Mouse (Mus musculus) left cerebral cortex, postnatal 36 days (tissue): ENCODE measurements around the gene Prdm11. TPM values are rescaled to one million over a fixed set of nuclear protein-coding genes. Genes with fewer than 3 reads are reported as not detected.

Source experiments
- DNase-seq, 2 experiments: peaks; one replicate each; pipeline ENCODE4 v3.0.0; 2021 to 2022; ENCODE audit warnings: low spot score in 2 of 2, mixed read lengths in 1 of 2
- intact Hi-C: fragments of 180-260 bp; cut with DNase I; formaldehyde crosslinking; loops from one replicate; pipeline ENCODE4 v1.15.1; 2025
- total RNA-seq, 2 experiments: library from RNA; stranded (reverse); gene quantifications; 2 replicates each; pipeline ENCODE4 v1.2.3; 2021

Gene Prdm11
- 10 to 100 TPM; 21.0 to 25.1 TPM for total RNA-seq

DNA sequence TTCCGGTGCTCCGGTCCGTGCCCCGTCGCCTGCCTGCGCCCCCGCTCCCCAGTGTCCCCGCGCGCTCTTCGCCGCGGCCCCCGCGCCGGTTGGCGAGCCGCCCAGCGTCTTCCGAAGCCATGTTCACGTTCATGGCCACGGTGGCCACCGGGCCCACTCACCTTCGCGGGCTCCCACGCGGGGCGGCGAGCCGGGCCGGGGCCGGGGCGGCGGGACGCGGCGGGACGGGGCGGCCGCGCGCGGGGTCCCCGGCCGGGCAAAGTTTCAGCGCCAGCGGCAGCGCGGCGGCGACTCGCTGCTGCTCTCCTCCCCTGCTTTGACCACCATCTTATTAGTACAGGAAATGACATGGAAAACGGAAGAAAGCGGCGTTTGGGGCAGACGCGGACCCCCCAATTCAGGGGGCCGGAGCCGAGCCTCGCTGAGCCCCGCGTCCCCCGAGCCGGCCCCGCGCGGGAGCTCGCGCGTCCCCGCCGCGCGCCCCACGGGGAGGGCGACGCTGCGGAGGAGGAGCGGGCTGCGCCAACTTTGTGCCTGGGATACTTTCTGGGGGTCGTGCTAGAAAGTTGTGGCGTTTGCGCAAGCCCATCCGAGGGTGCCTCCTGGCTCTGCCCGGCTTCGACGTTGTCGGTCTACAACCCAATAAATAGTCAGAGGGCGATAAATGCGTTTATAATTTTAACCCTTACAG, at the start of gene Prdm11:
Prdm11 (minus strand) TSS at position 350 of the 691 bp plus-strand sequence.
- peak in 1 of 2 experiments; percentile 39 for DNase-seq
- intact Hi-C loops = loop anchor here (5.0 kb wide), 2 partner anchors 69 to 134 kb away; no protein-coding TSS in a partner anchor

DNA sequence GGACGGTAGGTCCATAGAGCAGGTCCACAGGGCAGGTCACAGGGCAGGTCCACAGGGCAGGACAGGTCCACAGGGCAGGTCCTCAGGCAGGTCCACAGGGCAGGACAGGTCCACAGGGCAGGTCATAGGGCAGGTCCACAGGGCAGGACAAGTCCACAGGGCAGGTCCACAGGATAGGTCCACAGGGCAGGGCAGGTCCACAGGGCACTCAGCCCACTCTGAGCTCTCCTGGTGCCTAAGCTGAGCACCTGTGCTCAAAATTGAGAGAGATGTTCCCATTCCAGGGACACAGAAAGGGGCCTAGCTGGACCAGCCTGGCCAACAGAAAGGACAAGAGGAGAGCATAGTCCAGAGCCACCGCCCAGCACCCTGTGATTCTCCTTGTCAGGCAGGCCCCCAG, 46.4 kb upstream of the Prdm11 start:
- intact Hi-C loops = no loop called here
- DNase-seq = no peak

DNA sequence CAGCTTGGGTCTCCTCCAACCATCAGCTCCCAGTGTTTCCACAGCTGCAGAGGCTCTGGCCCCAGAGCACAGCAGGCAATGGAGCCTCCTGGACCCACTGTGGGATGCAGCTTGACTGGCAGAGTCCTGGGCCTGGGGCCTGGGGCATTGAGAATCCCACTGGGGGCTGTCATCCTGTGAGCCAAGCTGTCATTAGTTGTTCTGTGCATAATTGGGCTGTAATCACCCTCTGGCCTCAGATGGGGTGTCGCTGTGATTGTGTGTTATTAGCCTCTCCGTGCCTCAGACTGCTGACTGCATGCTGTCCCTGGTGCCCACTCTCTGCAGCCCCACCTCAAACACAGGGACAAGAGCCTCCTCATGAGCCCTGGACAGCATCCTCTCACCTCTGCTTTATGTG, 45.7 kb upstream of the Prdm11 start:
- DNase-seq = no peak
- intact Hi-C loops = no loop called here

DNA sequence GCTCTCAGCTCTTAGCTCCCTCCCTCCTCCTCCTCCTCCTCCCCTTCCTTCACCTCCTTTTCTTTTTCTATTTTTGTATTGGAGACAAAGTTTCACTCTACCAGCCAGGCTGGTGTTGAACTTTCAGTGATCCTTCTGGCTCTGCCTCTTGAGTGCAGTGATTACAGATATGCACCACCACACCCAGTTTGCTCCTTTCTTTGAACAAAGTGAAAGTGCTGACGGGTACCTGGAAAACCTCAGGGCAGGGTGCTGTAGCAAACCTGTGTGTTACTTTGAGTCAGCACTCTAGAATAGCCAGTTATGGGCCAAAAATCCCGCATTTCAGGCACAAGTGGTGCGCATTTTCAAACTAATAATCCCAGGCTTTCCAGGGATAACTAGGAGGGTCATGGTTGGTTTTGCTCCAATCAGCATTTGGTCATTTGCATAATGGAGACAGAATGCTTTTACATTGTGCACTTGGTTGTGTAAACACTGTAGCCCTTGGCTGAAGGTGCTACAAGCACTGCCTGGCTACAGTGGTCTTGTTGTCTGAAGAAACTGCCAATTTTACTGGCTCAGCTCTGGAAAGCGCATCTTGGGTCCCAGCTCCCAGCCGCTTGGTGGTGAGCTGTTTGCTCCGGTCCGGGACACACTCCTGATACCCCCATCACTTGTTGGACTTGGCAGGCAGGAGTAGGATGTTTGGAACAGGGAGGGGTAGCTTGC, 43.6 kb upstream of the Prdm11 start:
- DNase-seq = no peak
- intact Hi-C loops = loop anchor here (5.0 kb wide), 1 partner anchor 78 kb away; no protein-coding TSS in a partner anchor

DNA sequence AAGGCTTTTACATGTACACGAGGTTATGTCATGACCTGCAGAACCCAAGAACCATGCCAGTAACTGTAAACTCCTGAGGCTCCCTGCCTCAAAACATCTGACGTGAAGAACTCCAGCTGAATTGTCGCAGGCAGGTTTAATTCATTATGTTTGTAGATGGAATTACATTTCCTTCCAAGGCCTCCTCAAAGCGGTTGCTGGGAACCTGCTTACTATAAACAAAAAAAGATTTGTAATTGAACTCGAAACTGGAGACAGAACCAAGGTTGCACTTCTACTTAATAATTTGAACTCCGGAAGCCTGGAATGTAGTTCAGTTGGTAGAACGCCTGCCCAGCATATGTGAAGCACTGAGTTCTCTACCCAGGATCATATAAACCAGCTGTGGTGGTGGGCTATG, 42.0 kb upstream of the Prdm11 start:
- intact Hi-C loops = loop anchor here (5.0 kb wide), 1 partner anchor 79 kb away; no protein-coding TSS in a partner anchor
- DNase-seq = no peak

DNA sequence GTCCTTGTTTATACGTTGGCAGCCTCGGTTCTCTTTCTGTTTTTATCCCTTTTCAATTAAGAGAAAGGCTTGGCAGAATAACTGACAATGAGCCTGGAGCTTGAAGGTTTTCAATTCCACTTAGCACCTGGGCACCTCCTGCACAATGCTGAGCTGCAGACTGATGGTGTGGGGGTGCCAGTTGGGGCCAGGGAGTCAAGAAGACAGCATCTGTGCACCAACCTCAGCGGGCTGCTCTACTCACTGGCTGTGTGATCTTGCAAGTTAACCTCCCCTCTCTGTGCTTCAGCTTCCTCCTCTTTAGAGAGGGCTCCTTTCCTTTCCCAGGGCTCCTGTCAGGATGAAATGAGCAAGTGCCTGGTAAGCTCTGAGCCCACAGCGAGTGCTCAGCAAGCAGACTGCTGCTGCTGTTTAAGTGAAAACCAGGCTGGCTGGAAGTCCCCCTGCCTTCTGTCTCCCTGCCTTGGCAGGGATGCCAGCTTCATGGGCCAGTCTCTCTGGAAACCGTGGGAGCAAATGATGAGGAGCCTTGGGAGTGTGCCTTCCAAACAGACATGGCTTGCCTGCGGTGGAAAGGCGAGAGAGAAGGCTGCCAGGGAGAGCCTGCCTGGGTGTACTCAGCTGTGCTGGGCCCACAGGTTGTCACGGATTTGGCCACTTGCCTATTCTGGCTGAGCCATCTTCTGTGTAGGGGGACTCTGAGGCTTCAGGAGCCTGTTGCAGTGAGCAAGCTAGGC, 39.5 kb upstream of the Prdm11 start:
- intact Hi-C loops = loop anchor here (5.0 kb wide), 1 partner anchor 82 kb away; no protein-coding TSS in a partner anchor
- peak; percentile 89 to 90 for DNase-seq

DNA sequence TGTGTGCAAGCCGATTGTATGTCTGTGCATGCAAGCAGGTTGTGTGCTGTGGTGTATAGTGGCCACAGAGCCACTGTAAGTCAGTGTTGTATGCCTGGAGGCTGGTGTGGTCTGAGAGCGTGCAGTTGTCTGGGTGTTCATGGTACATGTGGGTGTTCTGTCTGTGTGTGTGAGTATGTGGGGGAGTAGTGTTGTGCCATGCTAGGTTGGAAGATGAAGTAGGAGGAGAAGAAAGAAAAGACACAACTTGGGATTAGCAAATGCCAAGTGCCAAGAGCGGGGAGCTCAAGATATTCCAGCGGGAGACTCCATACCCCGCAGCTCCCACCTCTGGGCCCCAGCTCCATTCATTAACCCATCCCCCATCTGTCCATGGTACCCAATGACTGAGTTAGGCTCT, 38.5 kb upstream of the Prdm11 start:
- DNase-seq = peak; percentile 42 to 50
- intact Hi-C loops = no loop called here

DNA sequence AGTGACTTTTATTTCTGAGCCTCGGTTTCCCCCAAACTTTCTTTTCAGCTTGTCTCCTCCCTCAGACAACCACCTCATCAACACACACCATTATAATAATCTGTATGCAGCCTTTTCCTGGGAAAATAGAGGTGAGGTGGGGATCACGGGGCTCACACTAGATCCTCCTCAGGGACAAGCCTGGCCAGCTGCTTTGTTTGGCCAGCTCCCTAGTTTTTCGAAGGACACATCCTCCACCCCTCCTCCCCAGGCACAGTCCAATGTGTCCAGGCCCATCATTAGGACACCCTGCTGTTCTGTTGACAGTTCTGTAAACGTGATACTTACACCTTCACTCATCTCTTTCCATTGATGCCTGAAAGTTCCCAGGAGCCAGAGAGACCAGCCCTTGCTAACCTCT, 37.4 kb upstream of the Prdm11 start:
- DNase-seq = no peak
- intact Hi-C loops = no loop called here

DNA sequence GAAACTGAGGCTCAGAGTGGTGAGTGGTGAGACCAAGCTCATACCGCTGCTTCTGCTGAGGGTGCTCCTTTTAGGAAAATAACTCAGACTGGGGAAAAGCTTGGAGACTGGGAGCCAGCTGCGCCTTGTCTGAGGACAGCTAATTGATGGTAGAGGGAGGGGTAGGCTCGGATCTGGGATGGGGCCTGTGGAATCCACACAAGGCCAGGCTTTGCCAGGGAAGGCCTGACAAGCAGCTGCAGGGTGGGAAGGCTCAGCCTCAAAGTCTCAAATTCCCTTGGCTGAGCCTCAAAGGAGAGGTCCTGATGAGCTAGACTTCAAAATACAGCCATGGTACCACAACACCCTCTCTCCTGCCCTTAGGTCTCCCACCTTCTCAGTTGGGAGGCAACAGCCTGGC, 36.9 kb upstream of the Prdm11 start:
- DNase-seq = no peak
- intact Hi-C loops = no loop called here

DNA sequence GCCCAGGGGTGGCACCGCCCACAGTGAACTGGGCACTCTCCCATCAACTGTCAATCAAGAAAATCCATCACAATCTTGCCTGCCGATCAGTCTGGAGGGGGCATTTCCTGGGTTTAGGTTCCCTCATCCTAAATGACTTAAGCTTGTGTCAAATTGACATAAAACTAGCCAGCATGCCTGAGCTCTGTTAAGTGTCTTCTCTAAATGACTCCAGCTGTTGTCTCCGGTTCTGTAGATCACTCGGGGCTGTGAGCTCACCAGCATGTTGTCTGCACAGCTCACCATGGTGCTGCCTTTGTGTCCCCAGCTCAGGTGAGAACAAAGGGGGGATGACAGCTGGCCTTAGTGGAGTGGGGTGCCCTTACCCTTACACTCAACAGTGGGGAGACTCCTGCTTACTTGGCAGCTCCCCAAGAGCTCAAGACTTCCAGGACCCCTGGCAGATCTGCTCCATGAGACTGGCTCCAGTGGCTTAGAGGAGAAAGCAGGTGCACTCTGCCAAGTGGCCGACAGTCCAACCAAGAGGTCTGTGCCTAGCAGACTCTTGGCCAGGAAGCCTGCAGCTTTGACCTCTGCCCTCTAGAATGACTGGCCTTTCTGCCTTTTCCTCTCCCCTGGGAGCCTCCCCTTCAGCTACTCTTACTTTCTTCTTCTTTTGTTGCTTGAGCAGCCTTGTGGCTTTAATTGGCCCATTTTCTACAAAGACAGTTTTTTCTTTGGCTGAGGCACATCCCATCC, 35.1 kb upstream of the Prdm11 start:
- no peak for DNase-seq
- intact Hi-C loops = no loop called here

DNA sequence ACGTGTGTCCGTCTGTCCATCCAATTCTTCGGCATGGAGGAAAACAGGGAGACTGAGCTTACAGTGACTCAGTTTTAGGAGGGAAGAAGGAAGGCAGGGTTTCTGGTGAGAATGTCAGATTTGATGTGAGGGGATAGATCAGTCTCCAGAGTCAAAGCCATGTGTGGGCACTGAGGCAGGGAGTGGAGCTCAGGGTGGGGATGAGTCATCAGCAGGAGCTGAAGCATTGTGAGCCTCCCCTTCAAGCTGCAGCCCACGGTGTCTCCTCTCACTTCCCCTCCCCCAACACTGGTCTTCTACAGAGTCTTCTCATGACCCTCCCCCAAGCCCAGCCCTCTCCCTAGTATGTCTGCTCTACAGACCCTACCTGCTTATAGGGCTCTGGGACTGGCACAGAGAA, 33.4 kb upstream of the Prdm11 start:
- peak in 1 of 2 experiments; percentile 22 for DNase-seq
- intact Hi-C loops = no loop called here

DNA sequence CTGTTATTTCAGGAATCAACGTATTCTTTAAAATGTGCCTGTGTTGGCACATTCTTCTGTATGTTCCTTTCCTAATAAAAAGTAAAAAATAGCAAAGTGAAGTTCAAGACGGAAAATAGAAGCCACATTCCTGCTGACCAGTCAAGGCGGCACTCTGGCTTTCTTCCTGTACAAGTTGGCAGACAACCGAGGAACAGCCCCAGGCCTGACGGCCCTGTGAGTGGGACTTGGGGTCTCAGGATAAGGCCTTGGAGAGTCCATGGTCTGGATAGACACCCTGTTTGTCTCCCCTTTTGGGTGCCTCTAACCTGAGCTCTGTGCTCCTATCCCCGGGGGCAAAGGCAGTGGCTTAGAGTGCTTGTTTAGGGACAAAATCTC, 30.6 kb upstream of the Prdm11 start:
- DNase-seq = no peak
- intact Hi-C loops = no loop called here

DNA sequence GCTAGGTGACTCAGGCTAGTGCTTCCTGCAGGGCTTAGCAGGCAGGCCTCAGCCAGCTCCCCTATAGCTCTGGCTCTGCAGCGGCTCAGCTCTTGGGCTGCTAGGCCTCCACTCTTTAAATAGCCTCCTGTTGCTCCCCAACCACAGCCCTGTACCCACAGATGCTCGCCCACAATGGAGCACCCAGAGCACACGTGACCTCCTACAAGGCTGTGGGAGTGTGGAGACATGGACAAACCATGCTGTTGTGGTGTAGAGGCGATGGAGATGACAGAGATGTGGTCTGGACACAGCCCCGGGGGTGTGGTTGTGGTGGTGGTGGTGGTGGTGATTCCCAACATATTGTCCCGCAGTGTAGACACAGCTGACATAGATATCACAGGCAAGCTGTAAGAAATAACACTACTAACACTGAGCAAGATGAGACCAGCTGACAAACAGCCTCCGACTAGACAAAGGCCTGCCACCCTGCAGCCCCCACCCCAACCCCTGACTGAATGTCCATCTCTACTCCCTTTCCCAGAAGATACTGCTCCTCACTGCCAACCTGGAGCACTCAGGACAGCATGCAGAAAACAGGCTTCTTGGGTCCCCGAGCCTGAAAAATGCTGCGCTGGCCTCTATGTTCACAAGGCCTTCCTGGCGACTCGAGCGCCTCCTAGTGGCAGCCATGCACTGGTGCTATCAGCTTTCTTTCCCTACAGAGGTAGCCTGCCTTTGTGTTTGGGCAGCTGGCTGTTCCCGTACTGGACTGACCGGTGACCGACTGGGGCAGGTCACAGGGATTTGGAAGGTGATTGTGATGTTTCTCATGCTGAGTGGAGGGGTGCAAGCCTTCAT, 30.0 kb upstream of the Prdm11 start:
- intact Hi-C loops = no loop called here
- DNase-seq = peak; percentile 48 to 58

DNA sequence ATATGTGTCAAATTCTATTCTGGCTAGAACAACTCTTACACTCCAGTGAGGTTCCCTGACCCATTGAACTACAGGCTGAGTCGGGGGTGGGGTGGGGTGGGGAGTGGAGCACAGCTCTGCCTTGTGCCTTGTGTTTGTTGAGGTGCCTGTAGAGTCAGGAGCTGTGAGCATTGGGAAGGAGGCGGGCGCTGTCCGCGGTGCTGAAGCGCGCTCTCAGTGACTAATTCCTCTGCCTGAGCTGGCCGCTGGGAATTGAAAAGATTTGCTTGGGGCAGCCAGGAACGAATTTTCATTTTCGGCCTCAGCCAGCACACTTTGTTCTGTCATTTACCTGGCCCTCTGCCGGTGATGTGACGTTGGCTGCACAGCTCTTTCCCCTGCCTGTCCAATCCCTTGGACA, 25.7 kb upstream of the Prdm11 start:
- intact Hi-C loops = no loop called here
- peak; percentile 38 to 45 for DNase-seq

DNA sequence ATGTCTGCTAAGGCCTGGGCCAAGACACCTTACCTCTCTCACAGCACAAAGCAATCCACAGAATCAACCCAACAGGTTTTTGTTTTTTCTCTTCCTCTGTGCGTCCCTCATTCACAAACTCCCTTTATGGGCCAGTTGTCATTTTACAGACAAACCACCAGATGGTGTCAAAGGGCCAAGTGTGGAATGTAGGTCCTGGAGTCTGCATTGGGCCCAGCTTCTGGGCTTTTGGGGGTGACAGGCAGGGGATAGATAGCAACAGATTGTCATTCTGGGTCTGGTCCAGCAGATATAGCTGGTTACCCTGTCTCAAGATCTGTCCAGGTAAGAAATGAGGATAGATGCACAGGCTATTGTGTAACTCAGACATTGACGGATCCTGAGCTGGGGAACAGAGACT, 23.0 kb upstream of the Prdm11 start:
- DNase-seq = no peak
- intact Hi-C loops = loop anchor here (1.0 to 5.0 kb wide), 3 partner anchors 120 to 348 kb away; no protein-coding TSS in a partner anchor

DNA sequence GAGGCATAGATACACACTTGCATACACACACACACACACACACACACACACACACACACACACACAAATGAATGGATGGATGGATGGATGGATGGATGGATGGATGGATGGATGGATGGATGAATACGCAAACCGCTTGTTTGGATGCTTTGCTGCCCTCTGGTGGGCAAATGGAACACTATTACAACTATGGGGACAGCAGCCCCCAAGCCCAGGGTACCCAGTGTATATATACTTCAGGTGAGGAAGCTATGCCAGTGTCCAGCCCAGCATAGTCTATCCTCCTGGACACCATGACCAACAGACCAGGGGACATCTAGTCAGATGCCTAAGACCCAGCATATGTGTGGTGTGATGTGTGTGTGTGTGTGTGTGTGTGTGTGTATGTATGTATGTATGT, 17.4 kb upstream of the Prdm11 start:
- peak; percentile 26 to 43 for DNase-seq
- intact Hi-C loops = loop anchor here (2.0 kb wide), 1 partner anchor 159 kb away; no protein-coding TSS in a partner anchor

DNA sequence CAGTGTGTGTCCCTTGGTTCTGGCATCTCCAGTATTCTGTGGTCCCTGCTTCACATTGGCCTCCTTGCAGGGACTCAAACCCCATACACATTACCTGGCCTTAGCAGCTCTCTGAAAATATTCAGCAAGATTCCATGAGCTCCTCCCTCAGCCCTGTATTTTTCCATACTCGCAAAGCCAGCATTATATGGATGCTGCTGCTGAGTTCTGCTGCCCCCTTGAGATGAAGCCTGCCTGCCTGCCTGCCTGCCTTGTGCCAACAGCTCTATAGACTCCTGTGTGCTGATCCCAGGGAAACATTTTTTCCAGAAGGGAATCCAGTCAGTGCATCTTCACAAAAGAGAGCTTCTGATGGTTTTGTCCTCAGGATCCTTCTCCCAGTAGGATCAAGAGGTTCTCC, 5.9 kb upstream of the Prdm11 start:
- no peak for DNase-seq
- intact Hi-C loops = no loop called here

DNA sequence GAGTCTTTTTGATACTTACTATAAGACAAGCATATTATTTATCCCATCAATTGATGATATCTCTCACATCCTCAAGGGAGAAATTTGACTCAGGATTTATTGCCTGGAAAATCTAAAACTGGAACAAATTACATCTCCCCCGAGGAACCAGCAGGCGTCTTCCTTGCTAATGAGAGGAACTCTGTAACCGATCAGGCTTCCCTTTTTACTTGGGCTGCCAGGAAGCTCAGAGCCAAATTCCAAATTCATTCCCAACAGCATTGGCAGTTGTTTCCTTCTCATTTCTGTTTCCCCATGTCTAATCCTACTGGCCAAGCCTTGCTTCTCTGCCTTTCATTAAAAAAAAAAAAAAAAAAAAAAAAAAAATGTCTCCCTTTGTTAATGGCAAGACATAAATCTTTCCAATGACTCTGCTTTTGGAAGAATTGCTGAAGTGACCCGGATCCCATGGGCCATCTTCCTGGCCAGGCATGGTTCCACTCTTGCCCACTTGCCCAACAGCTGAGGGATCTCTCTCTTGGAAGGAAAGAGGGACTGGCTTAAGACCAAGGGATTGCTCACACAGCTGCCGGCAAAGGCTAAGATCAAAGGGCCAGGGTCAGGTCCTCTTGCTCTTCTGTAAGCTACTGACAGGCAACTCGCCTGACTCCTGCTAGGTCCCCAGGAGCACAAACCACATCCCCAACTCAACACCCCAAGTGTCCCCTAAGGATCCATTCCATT, 2.8 kb upstream of the Prdm11 start:
- no peak for DNase-seq
- intact Hi-C loops = loop anchor here (5.0 kb wide), 2 partner anchors 71 to 136 kb away; no protein-coding TSS in a partner anchor
